Mouse (Mus musculus) testis, adult 2 months (tissue): ENCODE results near the gene Mgea5. TPM values are rescaled to one million over a fixed set of nuclear protein-coding genes. Genes with fewer than 3 reads are reported as not detected.

Experiments used
- H3K27ac ChIP-seq: fragments of 200-500 bp; 2 replicates; pipeline ENCODE4 v1.5.1; 2012; ENCODE audit warnings: low read depth, low read length; ENCODE audit not compliant: control insufficient read depth, insufficient read depth
- H3K27me3 ChIP-seq: fragments of 200-500 bp; 2 replicates; pipeline ENCODE4 v1.6.1; 2012; ENCODE audit warnings: mild to moderate bottlenecking, low read length, moderate library complexity; ENCODE audit not compliant: control insufficient read depth, insufficient read depth
- H3K36me3 ChIP-seq: fragments of 200-500 bp; 2 replicates; pipeline ENCODE4 v1.6.1; 2012; ENCODE audit warnings: mild to moderate bottlenecking, low read length; ENCODE audit not compliant: control insufficient read depth, insufficient read depth
- H3K4me1 ChIP-seq: fragments of 200-500 bp; 2 replicates; pipeline ENCODE4 v1.6.1; 2012; ENCODE audit warnings: low read length; ENCODE audit not compliant: control insufficient read depth, insufficient read depth
- H3K4me3 ChIP-seq: fragments of 200-500 bp; 2 replicates; pipeline ENCODE4 v1.5.1; 2012; ENCODE audit warnings: low read depth, mild to moderate bottlenecking, low read length, moderate library complexity, mixed read lengths; ENCODE audit not compliant: control insufficient read depth
- CTCF ChIP-seq: fragments of 200-500 bp; IDR thresholded peaks from 2 replicates; pipeline ENCODE4 v1.5.1; 2012; ENCODE audit warnings: low read depth, mild to moderate bottlenecking, inconsistent platforms, low read length, moderate library complexity; ENCODE audit not compliant: control insufficient read depth, insufficient read depth, insufficient replicate concordance
- POLR2A ChIP-seq: fragments of 200-500 bp; IDR thresholded peaks from 2 replicates; pipeline ENCODE4 v1.6.1; 2012; ENCODE audit warnings: low read depth, mild to moderate bottlenecking, inconsistent platforms, low read length, moderate library complexity; ENCODE audit not compliant: control insufficient read depth
- polyA plus RNA-seq: library from polyadenylated mRNA; depleted of rRNA; stranded (reverse); fragments of >200 nt; gene quantifications from 2 replicates; pipeline ENCODE4 v1.2.3, GENCODE M21; 2012

Gene Mgea5
- polyA plus RNA-seq, 1 experiment = 56.7 TPM

- Histone ChIP-seq H3K27ac (no peak overlapping the region), H3K4me3 (no peak overlapping the region), H3K36me3 (no peaks in the 10 kb centered on the region), H3K4me1 (peaks cover 42% of the 10 kb centered on the region), H3K27me3 (peaks cover 3% of the 10 kb centered on the region)
- TF ChIP-seq POLR2A (no peak), CTCF (no peak)
Measured at GRCm38 (mm10) chr19:45741431-45742217, 42.0 kb downstream of the Mgea5 start.

- H3K27ac ChIP-seq = no peak overlapping the region
- TF ChIP-seq POLR2A (no peak), CTCF (no peak)
- H3K4me3 ChIP-seq = no peak overlapping the region
- H3K4me1 ChIP-seq = peaks cover 44% of the 10 kb centered on the region
- peaks cover 3% of the 10 kb centered on the region for H3K27me3 ChIP-seq
- no peaks in the 10 kb centered on the region for H3K36me3 ChIP-seq
Measured at GRCm38 (mm10) chr19:45740817-45741216, 42.8 kb downstream of the Mgea5 start.

GRCm38 (mm10) chr19:45740233-45740632 lies 43.4 kb downstream of the Mgea5 start:
- peaks cover 40% of the 10 kb centered on the region for H3K4me1 ChIP-seq
- no peak overlapping the region for H3K27ac ChIP-seq
- no peak overlapping the region for H3K4me3 ChIP-seq
- peaks cover 3% of the 10 kb centered on the region for H3K27me3 ChIP-seq
- TF ChIP-seq POLR2A = no peak
- no peak for TF ChIP-seq CTCF
- no peaks in the 10 kb centered on the region for H3K36me3 ChIP-seq

- H3K4me3 ChIP-seq = no peak overlapping the region
- H3K4me1 ChIP-seq = peaks cover 34% of the 10 kb centered on the region
- peaks cover 2% of the 10 kb centered on the region for H3K27me3 ChIP-seq
- no peak overlapping the region for H3K27ac ChIP-seq
- H3K36me3 ChIP-seq = no peaks in the 10 kb centered on the region
- TF ChIP-seq CTCF (no peak), POLR2A (no peak)
Measured at GRCm38 (mm10) chr19:45738521-45738920, 45.1 kb downstream of the Mgea5 start.

GRCm38 (mm10) chr19:45737846-45738484 lies 45.7 kb downstream of the Mgea5 start:
- H3K4me1 ChIP-seq = peaks cover 30% of the 10 kb centered on the region
- no peaks in the 10 kb centered on the region; the same call in 1 of the 2 replicates for H3K27me3 ChIP-seq
- TF ChIP-seq POLR2A = no peak
- TF ChIP-seq CTCF = no peak
- H3K27ac ChIP-seq = no peak overlapping the region
- H3K36me3 ChIP-seq = no peaks in the 10 kb centered on the region
- no peak overlapping the region for H3K4me3 ChIP-seq

GRCm38 (mm10) chr19:45737208-45737845 lies 46.3 kb downstream of the Mgea5 start:
- no peaks in the 10 kb centered on the region for H3K36me3 ChIP-seq
- no peak overlapping the region for H3K27ac ChIP-seq
- TF ChIP-seq CTCF = no peak
- TF ChIP-seq POLR2A = no peak
- H3K4me1 ChIP-seq = peaks cover 28% of the 10 kb centered on the region
- H3K4me3 ChIP-seq = peak overlapping the region; percentile 54
- H3K27me3 ChIP-seq = no peaks in the 10 kb centered on the region; the same call in 1 of the 2 replicates

GRCm38 (mm10) chr19:45736855-45737207 lies 46.8 kb downstream of the Mgea5 start:
- Histone ChIP-seq H3K27ac (no peak overlapping the region), H3K27me3 (no peaks in the 10 kb centered on the region; the same call in 1 of the 2 replicates), H3K36me3 (no peaks in the 10 kb centered on the region), H3K4me3 (peak overlapping the region; percentile 54), H3K4me1 (peaks cover 23% of the 10 kb centered on the region)
- TF ChIP-seq POLR2A = no peak
- TF ChIP-seq CTCF = no peak
